Mouse (Mus musculus) liver, embryonic 14.5 days (tissue): Measurements from ENCODE around the gene Olfr549.
A peak's percentile ranks its signal among the peaks of the same experiment; 100 is the strongest.

ENCODE experiments used
- CTCF ChIP-seq: IDR thresholded peaks from 2 replicates; pipeline ENCODE4 v1.5.1; 2016; ENCODE audit warnings: antibody characterized with exemption, low read depth, control low read depth
- EP300 ChIP-seq: IDR thresholded peaks from 2 replicates; pipeline ENCODE4 v1.6.1; 2016; ENCODE audit warnings: antibody characterized with exemption, low read depth

DNA sequence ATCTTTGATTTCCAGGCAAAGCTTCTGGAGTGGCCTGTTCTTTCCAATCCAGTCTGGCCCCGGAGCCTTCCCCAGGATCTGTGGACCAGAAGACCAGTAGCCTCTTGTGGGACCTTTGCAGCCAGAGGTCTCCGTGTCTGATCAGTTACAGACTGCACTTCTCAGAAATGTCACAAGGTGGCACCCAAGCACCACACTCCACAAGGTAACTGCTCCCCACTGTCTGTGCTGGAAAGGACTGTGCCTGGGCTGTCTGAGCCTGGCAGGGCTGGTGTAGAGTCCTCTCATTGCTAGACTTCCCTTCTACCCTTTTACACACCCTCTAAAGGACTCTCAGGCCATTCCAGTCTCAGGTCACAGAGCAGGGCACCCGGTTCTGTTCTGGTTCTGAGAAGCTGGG lies 42.8 kb upstream of the Olfr549 start:
- peak; percentile 87 for TF ChIP-seq CTCF
- TF ChIP-seq EP300: no peak
